8 mouse cellular contexts compared by ENCODE assay signal in genomic region chr4:134701934-134702333, GRCm38 (mm10). TPM values are rescaled to one million over a fixed set of nuclear protein-coding genes. Genes with fewer than 3 reads are reported as not detected.
A peak's percentile ranks its signal among the peaks of the same experiment; 100 is the strongest.
DNase-seq lines count a peak whose midpoint lies in the region; ATAC-seq lines count a peak whose summit lies in the region.

No protein-coding gene starts in this region.

- DNase-seq in adrenal gland, adult 2 months, result peak; percentile 72
- peak; percentile 77 for DNase-seq in embryo, embryonic 10 days (ENCODE audit: low spot score)
- DNase-seq in gastrocnemius, postnatal 25 days, result peak; percentile 51
- DNase-seq in hindlimb bud, embryonic 11.5 days (ENCODE audit: extremely low spot score, low read depth, low spot score), result peak; percentile 50
- peak; percentile 67 to 70 for DNase-seq in left cerebral cortex, postnatal 36 days (ENCODE audit: low spot score in 2 of 2)
- DNase-seq in mesoderm, embryonic 11.5 days (ENCODE audit: low read depth, low spot score), result peak; percentile 84
- DNase-seq in skeletal muscle tissue, adult 2 months (ENCODE audit: low read depth, low spot score), result peak; percentile 53

- no peak for ATAC-seq in erythroid progenitor cell, adult 5-6 weeks (replicated peaks; ENCODE audit: low FRiP score, poor library complexity, severe bottlenecking)

- intact Hi-C loops in left cerebral cortex, postnatal 36 days (cut with DNase I), result loop anchor here (5.0 kb wide), 3 partner anchors 40 to 75 kb away; no protein-coding TSS in a partner anchor

RNA-seq across cellular contexts. Expression of gene Man1c1, which starts 2.2 kb away (rescaled TPM):
- 10 to 100 TPM; 13.3 to 28.2 TPM for total RNA-seq in adrenal gland, adult 2 months (2021)
- polyA plus RNA-seq in adrenal gland, adult 2 months (2012; rRNA removed), result 17.0 and 17.4 TPM in 2 replicates
- 1 to 10 TPM; 4.1 to 5.1 TPM for total RNA-seq in gastrocnemius, postnatal 25 days (2021)
- 10 to 100 TPM; 37.8 to 42.0 TPM for total RNA-seq in left cerebral cortex, postnatal 36 days (2021)
- total RNA-seq in erythroid progenitor cell, adult 5-6 weeks (2015; ENCODE audit: low replicate concordance), result 2.9 TPM in 2 replicates
- 1.0 and 1.8 TPM in 2 replicates for total RNA-seq in erythroid progenitor cell, adult 5-6 weeks (2017; ENCODE audit: low replicate concordance)
